Mouse (Mus musculus) A20 (cell line): ENCODE measurements at regions not wholly inside any gene's neighbourhood (a gene's known extent, or its start where the extent isn't known, plus 50 kb on each side); places are given as distances from the start of the nearest gene placed in this dataset.
"Not testable (repeated sequence)": the region's sequence is repeated elsewhere in the genome, so short reads cannot be mapped to it uniquely, and the experiment has no call there.

ENCODE experiments used
- DNase-seq: peaks from one replicate; pipeline ENCODE4 v3.0.0-alpha.2; 2011; ENCODE audit warnings: low read depth, low spot score

DNA sequence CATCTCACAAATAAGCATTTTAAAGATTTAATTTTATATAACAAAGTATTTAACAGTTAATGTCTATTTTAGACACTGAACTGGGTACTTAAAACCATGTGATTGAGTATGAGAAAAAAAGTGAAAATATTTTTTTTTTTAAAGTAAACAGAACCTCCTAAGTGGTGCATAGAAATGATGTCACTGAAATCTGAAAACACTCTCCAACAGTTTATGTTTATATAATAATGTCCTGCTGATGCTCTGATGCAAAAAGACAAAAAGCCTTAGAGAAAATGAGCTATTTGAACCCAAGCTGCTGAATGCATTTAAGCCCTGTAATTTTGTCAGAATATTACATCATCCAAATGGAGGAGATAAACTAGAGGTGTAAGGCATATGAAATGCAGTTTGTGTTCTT lies 3447.1 kb downstream of the 9330182O14Rik start:
- DNase-seq: no peak

DNA sequence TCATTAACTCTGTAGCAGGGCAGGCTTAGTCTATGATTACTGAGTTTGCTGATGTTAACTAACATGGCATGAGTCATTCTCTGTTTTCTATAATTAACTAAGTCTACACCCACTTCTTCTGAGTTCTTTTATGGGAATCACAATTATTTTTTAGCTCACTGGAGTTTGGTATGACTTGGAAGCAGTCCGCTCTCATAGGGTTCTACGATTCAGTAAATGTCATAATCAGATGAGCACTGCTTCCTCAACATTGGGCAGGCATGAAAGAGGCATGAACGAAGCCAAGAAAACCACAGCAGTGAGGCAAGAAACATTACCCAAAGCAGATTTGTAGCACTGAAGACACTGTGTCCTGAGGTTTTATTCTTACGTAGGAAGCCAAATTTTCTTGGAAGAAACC lies 3451.6 kb downstream of the 9330182O14Rik start:
- no peak for DNase-seq

DNA sequence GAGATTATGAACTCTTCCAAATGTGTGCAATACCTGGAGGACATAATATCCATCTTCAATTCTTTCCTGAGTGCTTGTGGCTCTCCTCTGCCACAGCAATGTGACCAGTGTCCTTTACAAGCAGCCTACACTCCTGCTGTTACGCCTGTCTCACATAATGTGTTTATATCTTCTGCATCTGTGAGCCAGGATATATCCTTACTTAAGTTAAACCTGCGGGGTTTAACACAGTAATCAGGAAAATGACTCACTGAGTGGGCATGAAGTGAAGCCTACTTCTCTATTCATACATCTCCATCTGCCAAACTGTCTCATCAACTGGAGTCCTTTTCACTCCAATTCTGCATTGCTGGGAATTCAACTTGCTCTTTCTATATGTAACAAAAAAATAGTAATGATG lies 3453.9 kb downstream of the 9330182O14Rik start:
- DNase-seq: no peak

DNA sequence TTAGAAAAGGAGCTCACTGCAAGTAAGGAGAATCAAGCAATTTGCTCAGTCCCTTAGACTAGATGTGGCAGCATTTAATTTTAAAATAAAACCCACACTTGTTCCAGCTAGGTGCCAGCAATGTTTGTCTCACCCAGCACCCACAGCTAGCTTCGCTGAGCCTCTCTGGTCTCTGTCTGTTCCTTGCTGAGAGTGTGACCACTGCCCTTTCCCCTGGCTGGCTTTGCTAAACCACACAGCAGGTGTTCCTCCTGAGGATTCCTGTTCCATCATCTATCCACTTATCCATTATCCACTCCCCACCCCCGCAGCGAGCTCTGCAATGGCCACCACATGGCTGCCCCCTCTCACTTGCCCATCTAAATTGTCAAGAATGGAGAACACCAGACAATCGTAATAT lies 3473.5 kb downstream of the 9330182O14Rik start:
- no peak for DNase-seq

DNA sequence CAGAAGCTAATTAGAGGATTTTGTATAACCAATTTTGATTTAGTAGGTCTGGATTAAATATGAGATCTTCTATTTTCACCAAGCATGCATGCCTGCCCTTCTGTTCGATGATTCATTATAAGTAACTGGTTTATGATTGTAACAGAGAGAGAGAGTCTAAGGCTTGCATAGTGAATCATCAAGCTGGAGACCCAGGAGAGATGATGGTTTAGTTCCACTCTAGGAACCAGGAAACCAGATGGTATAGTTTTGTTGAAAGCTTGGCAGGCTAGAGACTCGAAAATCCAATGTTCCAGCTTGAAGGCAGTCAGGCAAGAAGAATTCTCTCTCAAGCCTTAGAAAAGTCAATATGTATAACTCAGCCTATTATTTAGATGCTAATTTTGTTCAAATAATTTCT lies 3475.7 kb downstream of the 9330182O14Rik start:
- no peak for DNase-seq

DNA sequence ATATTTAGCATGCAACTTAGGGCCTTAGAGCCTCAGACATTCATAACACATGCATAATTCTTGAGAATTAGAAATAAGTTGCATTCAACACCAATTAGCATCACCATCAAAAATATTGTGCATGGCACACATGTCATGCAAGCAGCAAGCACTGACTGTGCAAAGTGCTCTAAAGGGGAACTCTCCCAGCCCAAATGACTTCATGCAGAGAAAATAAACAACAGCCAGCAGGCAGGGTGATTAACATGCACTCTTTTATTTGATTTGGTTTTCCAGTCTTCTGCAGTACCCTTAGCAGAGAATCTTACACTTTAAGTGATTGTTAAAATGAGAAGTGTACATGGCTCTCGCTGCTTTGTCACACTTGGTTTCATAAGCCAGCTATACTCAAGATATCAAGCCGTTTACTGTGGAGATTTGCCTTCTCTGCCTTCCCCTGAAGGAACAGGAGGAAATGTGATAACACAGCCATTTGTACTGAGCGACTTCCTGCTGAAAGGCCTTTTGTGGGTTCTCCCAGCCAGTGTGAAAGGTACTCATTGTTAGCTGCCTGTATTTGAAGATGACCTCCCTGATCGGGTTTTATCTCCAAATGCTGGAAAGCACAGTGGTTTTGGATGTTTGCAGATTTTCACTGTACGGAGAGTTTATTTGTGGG lies 3480.0 kb downstream of the 9330182O14Rik start:
- no peak for DNase-seq

DNA sequence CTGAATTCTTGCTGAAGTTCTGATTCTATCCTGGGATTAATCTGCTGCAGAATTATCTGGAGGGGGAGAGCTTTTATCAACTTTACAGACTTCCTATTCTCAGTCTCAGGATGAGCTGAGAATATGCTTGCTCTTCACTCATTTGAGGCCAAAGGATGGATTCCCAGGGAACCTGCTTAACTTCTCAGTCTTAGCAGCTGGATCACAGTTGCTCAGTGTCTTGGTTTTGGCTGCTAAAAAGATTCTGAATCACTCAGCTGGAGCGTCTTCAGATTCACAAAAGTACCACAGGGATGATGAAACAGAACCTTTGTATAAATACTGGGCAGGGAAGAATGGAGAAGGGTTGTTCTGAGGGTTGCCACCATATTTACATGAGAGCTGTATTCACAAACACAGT lies 3481.6 kb downstream of the 9330182O14Rik start:
- no peak for DNase-seq

DNA sequence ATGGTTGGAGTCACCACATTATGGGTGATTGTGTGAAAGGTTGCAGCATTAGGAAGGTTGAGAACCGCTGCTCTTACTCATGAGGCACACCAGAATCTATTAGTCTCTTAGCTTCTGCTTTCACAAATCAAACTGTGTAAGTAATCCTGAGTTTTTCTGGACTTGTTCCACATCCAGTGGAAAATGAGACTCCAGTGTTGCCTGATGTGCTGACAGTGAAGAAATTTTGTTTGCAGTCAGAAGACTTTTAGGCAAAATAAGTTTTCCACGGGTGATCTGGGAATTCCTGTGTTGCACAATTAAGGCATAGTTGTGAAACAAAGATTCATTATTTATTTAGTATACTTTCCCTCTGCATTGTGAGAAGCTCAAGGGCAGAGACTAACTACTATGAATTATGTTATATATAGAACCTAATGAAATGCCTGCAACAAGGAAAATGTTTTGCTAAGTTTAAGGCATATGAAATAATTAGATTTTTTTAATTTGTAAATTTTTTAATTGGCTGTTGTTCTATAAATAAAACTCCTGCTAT lies 3490.3 kb downstream of the 9330182O14Rik start:
- DNase-seq: no peak

DNA sequence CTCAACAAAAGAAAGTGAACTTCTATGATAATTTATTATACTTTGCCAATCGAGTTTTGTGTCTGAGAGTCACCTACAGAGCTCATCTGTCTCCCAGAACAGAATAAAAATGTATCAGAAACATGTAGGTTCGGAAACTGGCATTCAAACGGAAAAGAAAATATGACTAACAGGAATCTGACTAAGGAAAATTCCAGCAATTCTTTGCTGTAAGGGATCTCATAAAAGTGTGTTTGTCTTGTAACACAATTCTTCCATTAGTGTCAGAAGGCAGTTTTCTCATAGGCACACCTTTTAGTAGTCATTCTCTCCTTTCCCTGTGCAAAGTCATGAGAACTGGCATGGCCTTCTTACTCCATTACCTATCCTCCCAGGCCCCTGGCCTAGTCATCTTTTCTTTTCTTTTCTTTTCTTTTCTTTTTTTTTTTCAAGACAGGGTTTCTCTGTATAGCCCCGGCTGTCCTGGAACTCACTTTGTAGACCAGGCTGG lies 3490.9 kb downstream of the 9330182O14Rik start:
- no peak for DNase-seq

DNA sequence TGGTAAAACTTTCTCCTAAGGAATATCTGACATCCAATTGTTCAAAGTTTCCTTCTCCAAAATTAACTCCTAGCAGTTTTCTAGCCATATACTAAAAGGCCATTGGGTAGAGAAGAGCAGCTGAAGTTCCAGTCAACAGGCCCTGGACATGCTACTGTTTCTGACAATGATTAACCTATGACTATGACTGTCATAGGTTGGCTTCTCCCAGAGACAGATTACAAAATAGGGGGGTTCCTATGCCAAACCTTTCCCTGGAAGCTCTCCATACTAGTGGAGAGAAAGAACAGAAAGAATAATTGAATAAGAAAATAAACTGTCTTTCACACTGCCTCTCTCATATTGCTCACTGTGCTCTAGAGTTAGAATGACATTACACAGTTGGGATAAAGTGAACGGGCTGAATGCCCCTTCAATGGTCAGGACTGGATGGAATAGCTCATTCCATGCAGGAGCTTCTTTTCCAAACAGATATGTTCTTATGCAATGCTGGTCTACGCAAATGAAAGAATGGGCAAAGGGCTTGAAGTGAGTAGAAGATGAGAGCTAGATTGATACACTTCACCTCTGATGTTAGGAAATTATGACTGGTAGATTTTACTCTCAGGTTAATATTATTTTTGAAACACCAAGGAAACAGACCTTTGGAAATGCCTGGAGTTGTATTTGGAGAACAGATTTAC lies 3516.8 kb downstream of the 9330182O14Rik start:
- DNase-seq: no peak

DNA sequence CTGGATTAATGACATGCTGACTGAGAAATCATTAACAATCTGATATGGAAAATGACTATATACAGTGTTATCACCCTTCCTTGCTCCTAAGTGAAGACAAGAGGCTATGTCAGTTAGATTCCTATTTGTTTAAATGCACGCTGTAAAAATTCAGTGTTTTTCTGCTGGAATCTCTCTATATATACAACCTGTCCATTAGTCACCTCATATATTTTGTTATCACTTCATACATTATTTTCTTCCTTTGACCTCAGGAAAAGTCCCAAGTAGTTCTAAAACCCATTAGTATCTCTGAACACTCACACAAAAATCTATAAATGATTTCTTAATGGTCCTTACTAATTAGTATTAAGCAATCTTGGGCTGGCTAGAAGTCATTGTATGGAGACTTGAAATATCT lies 3529.5 kb downstream of the 9330182O14Rik start:
- DNase-seq: no peak

DNA sequence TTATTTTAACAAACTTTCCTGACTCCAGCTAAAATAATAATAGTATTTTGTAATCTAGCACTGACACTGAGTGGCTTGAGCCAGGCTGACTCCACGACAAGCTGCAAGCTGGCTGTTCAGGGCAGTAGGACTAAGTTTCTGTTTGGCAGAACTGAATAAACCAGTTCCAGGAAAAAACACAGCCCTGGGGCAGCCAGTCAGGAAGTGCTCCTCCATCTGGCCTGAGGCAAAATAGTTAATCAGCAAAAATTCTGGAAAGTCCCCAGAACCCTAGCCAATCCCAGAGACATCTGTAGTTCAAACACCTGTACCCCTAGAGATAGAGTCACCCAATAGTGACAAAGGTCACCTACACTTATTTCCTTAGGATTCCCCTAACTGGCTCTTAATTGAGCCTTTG lies 3544.7 kb downstream of the 9330182O14Rik start:
- DNase-seq: no peak

DNA sequence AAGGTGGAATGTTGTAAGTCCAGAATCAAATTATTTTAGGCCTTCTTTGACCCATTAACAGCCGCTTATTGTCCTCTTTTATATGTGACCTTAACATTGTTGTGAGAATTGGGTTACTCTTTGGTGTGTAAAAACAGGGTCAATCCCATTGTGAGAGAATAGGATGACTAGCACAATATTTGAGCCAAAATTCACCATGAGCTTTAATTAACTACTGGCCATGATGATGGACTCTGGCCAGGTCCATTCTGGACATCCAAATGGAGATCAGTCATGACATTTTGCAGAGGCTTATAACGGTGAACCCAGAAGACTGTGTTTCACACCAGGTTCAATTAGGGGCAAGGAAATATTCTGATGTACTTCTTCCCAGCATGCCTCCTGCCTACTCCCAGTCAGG lies 3548.0 kb downstream of the 9330182O14Rik start:
- no peak for DNase-seq

DNA sequence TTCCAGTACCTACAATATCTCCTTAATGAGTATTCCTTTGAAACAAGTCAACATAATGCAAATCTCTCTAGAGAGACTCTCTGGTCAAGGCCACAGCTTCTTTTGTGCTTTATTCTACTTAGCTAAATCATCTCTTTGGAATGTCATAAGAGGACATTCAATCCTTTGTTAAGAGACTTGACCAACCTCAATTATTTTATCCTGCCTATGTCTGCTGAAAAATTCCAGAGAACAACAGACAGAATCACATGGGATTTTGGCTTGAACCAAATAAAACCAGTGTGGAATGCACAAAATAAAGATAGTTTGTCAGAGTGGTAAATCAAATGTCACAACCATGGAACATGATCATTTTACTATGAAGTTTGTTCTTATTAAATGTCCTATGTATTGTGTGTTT lies 3557.8 kb downstream of the 9330182O14Rik start:
- DNase-seq: not testable (repeated sequence)

DNA sequence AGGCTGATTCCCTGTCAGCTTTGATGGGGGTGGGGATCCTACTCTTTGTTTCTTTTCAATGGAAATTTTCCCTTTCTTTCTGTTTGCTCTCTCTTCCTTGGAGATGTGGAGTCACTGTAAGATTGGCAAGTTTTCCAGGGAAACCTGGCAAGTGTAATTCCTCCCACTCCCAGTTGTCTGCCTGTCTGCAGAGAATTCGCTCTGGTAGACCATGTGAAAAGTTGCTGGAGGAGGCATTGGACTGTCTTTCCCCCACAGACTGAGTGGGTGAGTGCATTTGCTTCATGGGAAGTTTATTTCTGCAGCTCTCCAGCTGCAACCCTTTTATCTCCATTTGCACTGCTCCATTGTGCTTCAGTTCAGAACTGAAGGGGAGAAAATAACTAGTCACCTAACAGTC lies 3561.3 kb downstream of the 9330182O14Rik start:
- no peak for DNase-seq

DNA sequence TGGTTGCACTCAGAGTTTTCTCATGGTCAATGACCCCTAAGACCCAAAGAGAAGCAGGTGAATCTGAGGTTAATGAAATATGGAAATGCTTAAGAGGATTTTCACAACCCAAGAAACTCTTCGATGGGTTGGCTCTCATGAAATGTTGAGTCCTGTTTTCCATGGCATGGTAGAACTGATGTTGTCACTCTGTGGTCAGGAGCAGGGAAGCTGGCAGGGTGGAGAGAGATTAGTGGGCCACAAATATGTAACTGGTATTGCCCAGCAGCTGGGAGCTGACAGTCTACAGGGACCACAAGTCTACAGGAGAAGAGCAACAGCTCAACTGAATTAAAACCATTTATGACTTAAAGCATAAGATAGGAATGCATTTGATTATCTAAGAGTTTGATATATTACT lies 3582.9 kb downstream of the 9330182O14Rik start:
- DNase-seq: no peak

DNA sequence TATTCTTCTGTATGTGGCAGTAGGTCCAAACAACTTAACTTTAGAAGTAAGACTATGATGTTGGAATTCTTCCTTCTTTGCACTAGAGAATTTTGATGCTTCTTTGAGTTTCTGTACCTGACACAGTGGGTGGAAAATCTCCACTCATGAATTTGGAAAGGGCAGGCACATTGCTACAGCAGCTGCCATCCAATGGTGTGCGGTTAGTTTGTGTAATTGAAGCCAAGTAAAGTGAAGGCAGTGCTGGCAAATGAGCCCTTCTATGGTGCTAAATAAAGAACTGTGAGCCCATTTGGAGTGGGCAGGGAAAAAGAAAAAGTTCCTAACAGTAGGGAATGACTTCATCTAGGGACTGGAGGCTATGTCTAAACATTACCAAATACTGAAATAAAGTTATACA lies 3583.4 kb downstream of the 9330182O14Rik start:
- DNase-seq: no peak

DNA sequence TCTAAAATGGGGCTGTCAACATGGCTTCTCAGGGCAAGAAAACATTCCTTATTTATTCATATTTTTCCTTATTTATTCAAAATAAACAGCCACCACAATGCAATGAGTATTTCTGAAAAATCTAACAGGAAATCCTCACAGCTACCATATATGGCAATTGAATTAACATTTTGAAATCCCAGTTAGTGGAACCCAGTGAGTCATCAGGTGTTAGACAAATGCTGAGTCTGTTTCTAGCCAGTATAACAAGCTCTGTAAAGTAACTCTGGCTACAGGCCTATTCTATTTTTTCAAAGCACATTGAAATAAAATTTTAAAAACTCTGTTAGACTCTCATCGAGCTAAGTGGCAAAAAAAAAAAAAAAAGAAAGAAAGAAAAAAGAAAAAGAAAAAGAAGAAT lies 3586.8 kb downstream of the 9330182O14Rik start:
- DNase-seq: no peak

DNA sequence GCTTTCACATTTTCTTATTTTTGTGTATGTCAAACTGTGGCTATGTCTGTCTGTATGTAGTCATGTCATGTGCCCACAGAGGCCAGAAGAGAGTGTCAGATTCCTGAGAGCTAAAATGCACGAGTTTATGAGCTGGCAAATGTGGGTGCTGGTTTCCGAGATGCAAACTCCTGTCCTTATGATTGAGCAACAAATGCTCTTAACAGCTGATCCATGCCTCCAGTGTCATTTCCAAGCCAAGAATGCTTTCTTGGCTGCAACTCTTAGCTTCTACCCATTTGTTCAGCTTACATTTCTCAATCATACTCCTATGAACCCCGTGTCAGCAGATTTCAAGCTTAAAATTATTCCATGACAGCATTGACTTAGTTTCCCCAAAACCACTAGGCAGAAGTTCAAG lies 3601.5 kb downstream of the 9330182O14Rik start:
- DNase-seq: no peak

DNA sequence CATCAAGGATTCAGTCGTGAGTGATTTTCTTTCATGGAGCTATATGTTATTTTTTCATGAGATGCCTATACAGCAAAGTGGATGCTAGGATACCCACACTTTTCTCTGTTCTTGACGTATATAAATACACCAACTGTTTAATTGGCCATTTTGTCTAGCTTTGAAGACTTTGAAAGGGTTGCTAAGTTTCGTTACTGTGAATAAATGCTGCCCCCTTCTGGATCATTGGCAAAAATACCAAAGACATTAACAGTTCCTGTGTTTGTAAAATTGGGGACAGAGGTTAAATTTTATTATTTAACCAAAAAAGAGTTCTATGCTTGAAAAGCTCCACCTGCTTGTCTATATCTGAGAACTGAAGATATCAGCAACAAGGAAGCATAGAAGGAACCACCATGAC lies 3624.1 kb downstream of the 9330182O14Rik start:
- DNase-seq: peak; percentile 10

DNA sequence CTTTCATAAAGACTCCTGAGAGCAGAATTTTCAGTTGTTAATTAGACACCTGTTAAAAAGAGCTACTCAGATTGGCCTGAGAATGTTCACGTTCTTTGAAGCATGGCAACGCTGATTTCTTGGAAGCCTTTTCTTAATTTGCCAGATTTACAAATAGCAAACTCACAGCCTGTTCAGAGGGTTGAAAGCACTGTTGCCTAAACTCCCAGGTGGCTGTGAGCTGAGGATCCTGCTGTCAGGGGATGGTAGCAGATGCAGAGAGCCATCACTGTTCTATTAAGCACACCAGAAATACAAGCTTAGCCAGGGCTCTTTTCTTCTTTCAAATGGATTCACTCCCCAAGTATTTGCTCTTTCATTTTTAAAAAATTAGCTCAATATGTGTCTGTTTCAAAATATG lies 3630.4 kb downstream of the 9330182O14Rik start:
- DNase-seq: no peak

DNA sequence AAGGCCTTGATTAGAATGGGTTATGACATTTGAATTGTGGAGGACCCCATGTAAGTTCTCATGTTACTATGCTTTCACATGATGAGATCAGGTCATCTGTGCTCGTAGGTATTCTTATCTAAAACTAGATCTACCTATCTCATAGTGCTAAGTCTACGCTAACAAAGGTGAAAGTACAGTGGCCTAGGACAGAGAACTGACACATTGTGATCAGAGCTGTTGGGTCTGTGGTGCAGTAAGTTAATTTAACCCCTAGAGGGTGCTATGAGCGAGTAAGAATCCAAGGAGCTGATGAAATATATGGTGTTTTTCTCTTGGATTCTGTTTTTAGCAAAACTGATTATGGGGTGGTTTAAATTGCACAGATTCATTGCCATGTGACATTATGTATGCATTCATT lies 3638.6 kb downstream of the 9330182O14Rik start:
- no peak for DNase-seq

DNA sequence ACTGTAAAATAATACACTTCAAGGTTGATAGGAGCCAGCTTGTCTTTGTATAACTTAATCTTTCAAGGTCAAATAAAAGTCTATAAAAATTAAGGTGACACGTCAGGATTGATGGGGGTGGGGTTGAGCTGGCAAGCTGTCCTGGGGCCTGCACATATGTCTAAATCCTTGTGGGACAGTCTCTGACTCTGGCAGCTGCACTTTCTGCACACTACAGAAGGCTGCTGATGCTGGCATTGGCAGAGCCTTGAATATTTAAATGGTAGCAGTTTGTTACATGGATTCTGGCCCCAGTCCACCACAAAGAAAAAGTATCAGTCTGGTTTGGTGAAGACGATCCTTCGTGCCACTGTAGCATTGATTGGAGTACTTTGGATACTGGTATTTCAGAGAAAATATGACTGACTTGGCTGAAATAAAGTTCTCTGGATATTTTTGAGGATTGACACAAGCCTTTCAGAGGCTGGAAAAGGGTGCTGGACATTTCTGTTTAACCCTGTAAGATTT lies 3648.0 kb downstream of the 9330182O14Rik start:
- not testable (repeated sequence) for DNase-seq
